Mouse (Mus musculus): ENCODE measurements at regions not wholly inside any gene's neighbourhood (a gene's known extent, or its start where the extent isn't known, plus 50 kb on each side); places are given as distances from the start of the nearest gene placed in this dataset.

DNA sequence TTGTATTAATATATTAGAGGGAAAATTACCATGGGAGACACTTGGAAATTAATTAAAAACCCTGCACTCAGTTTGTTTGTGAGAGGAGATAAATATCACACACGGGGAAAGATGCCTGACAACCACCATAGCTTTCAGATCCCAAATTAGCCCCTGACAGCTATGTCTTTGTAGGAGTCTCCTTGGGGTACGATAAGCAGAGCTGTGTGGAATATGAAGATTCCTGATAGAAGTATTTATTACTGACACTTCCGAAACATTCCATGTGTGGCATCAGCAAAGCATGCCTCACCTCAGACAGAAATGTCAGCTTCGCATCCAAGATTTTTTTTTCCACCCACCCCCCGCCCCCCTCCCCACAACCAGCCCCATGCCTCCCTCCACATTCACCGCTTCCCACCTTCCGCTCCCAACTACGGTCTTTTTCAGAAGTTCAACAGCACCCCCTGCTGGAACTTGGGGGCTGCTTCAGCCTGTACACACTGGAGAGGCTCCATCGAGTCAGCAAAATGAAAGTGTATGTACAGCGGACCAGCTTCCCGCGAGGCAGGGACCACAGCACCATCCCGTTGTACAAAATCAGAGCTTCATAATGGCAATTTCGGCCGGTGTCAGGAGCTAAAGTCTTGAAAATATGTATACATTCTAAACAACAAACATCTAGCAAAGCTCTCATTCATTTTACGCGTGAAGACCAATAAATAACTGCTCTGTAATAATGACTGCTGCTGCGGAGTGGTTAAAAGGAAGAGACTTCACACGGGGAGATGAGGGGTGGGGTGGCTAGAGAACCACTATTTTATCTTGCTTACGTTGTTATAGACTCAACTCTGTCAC lies 66.7 kb downstream of the Rwdd3 start:
- peak; percentile 67 to 81 for DNase-seq (ENCODE audit: low spot score in 2 of 2)

DNA sequence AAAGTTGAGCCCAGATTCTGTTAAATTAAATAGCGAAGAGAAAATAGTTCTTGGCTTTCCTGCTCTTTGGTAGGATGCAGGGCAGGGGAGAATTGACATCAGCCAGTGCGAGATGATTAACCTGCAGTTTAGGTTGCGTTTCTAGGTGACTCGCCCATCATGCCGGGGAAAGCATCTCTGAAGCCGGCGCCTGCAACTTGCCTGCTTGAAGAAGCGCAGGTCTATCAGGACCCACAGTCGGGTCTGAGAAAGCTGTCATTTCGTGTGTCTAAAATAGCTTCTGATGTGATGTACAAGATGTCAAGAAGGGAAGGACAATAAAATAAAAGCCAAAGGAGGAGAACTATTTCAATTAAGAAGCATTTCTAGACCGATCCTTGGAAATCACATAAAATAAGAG lies 68.6 kb downstream of the Rwdd3 start:
- DNase-seq (ENCODE audit: low spot score in 2 of 2) = no peak

DNA sequence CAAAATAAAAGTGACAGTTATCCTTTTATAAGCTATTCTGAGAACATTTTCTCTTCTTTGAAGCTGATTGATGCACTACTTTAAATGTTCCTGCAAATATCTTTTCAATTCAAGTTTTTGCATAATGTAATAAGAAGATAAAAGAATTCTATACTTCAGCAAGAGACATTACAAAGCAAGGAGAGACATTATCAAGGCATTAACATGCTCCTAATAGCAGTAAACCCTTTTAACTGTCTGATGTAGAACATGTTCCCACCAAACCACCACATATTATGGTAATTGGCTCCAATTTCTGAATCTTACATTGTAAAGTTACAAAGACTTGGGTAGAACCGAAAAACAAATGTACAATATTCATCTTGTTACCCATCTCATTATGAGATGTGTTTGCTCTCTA lies 69.4 kb downstream of the Rwdd3 start:
- DNase-seq (ENCODE audit: low spot score in 2 of 2) = no peak

DNA sequence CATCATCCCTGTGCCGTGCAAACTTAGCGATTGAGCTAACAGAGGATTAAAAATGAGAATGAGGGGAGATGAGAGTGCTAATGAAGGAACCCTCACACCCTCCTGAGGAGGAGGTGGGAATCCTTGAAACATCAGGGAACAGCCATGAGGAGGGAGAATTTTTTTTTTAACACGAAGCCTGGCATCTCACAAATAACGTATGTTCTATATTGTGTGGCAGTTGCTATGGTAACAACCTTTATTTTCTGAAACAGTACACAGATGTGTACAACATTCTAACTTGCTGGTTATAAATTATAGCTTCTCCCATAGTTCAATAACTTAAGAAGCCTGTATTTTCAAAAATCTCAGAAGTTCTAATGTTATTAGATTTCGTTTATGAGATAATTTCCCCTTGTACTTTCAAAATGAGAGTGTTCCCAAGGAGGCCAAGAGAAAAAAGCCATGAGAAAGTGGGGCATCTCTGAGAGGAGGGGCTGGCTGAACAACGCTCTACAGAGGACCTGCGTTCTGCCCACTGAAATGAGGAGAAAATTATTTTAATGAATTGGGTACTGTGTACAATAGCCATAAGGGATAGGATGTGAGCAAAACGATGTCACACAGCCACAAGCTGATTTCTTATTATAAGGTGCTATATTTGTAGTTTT lies 71.2 kb downstream of the Rwdd3 start:
- DNase-seq (ENCODE audit: low spot score in 2 of 2) = no peak

GRCm38 (mm10) chr3:121093509-121093908 lies 78.0 kb downstream of the Rwdd3 start:
- peak in 1 of 2 experiments; percentile 58 for DNase-seq (ENCODE audit: low spot score in 2 of 2)

- no peak for DNase-seq (ENCODE audit: low spot score in 2 of 2)
Observed at GRCm38 (mm10) chr3:121088724-121089123, 82.8 kb downstream of the Rwdd3 start.

DNA sequence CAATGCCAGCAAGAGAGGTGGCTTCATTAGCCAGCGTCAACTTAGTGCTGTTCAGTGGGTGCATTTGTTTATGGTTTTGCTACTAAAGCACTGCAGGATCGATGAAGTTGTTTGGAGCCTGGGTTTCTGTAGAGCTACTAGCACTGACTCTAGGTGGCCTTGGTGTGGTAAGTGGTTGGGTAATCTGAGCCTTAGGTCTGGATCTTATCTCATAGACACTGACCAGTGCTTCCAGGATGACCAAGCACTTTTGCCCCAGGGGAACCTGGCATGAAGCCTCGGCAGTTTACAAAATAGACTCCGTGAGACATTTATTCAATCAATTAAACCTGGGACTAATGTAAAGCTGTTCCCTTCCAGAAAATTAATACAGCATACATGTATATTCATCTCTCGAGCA lies 102.8 kb downstream of the Rwdd3 start:
- no peak for DNase-seq (ENCODE audit: low spot score in 2 of 2)

DNA sequence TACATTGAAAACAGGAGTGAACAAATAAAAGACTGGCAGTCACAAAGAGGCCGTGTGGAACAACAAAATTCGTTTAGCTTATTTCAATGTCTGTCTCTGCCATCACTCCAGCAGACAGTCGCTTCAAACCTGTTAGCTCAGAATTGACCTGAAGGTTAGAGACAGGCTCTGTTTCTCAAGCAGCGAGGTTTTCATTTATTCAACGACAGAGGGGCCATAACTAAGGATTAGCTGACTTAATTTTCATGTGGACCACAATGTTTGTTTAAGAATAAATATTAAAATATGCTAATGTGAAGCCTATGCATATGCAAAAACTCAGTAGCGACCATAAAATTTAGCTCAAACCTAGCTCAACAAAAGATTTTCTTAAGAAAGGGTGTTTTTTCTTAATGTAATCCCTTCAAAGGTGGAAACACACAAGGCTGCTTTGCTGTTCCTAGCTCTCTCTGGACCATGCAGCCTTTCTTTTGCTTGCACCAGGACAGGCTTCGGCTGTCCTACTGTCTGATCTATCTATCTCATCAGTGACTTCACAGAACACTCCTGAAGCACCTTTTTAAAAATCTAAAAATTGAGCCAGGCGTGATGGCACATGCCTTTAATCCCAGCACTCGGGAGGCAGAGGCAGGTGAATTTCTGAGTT lies 135.5 kb downstream of the Rwdd3 start:
- no peak for DNase-seq (ENCODE audit: low spot score in 2 of 2)

DNA sequence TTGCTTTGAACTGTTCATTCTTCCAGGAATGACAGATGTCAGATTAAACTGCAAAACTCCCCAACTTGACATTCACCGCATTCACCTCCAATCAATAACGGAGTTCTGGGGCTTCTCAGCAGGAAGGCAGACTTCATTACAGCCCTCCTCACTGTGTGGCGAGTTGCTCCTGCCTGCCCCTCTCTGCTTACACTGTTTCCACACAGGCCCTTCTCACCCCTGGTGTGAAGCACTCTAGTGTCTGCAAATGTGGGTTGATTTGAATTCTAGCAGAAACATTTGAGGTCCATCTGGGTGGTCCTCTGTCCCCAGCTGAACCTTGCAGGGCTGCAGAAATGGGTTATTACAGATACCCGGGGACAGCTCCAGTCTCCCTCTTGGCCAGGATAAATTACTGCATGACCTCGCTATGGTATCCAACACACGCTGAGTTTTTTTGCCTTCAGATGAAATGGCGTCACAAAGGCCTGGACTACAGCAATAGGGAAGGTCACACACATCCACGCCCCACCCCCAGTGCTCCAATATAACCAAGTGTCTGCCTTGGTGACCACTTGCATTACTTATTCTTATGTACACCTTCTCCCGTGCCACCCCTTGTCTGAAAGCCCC lies 145.8 kb downstream of the Rwdd3 start:
- DNase-seq (ENCODE audit: low spot score in 2 of 2) = no peak

DNA sequence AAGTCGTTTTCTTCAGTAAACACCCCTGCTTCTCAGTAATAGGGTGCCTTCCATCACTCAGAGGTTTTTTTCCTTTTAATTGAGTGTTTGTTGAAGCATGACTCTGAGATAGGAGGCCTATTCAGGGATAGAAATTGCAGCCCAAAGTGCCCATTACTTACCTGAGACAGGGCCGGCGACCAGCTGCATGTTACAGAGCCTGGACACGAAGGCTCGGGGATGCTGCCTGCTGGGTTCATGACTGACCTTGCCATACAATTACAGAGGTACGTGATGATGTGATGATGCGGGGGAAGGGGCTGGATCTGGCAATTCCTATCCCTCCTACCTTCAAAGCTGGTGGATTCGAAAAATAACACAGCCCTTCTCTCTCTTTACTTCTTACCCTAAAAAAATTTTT lies 146.7 kb downstream of the Rwdd3 start:
- no peak for DNase-seq (ENCODE audit: low spot score in 2 of 2)

DNA sequence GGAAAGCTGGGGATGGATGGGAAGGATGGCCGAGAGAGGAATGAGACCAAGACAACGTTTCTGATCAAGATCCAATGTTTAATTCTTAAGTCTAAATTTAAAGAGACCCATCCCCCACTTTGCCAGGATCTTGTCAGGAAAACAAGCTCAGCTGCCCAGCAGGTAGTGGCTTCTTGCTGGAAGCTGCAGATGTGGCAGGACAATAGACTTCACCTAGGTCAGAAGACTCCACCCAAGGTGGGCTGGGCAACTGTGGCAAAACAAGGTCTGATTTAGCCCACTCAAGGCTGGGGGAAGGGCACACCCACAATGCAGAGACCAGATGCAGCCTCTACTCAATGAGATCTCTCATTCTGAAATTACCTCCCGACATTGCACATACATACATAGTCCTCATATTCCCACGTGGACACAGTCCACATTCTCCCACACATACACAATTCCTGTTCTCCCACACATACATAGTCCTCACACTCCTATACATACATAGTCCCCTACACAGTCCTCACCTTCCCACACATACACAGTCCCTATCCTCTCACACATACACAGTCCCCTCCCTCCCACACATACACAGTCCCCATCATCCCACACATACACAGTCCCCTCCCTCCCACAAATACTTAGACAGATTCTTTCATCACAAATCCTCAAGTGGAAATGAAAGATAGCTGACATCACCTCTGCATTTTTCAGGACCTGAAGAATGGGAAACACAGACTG lies 150.2 kb downstream of the Rwdd3 start:
- no peak for DNase-seq (ENCODE audit: low spot score in 2 of 2)

GRCm38 (mm10) chr3:121009223-121009622 lies 162.3 kb downstream of the Rwdd3 start:
- no peak for DNase-seq (ENCODE audit: low spot score in 2 of 2)

DNA sequence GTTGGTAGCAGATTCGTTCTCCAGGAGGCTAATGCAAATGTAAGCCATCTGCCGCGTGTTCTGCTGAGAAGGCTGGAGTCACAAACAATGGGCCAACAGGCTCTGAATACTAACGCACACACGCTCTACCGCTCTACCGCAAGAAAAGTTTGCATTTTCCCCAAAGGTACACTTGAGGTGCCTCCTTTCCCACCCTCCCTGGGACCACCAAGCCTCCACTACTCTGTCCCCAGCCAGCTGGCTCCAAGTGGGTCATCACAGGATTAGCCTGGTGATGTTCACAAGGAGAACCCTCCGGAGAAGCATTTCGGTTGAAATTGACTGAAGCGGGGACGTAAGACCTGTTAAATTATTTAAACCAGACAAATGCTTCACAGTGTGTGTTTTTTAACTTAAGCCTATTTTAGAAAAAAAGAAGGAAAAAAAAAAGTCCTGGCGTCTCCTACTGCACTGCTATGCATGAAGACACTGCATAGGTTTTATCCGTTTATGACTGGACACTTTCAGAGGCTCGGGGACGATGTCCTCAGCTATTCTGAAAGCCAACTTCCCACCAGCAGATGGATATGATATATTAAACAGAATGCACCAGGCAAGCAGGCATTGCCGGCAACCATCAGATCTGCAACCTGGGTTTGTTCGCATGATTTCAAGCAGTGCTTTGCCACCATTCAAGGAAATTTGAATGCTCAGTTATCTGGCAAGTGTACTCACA lies 187.8 kb downstream of the Rwdd3 start:
- DNase-seq (ENCODE audit: low spot score in 2 of 2) = peak in 1 of 2 experiments; percentile 4

DNA sequence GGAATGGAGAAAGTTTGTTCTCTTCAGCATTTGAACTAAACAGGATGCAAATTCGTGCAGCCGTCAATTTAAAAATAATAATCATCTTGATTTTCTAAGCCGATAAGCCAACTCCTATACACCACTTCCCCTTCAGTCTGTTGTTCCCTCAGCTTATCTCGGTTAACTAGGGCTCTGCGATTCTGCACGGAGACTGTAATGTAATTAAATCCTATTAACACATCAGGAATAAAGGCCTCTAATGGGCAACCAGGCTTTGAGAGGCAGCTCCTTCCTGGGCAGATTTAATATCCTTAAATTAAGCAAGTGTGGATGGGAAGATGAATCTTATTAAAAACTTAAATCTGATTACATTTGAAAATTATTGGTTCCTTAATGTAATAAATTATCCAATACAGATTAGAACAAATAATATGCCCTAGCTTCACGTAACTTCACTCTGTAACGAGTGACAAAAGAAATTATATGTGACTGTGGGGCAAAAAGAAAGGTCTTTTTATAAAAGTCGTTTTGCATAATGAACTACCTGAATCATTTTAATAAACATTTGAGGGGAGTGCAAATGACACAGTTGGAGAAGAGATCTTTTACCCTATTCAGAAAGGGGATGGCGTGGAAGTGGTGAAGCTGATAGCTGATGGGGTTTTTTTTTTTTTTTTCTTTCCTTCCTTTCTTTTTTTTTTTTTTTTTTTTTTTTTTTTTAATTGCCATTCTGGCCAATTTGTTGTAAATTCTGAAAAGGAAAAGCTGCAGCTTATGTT lies 188.5 kb downstream of the Rwdd3 start:
- DNase-seq (ENCODE audit: low spot score in 2 of 2) = no peak

GRCm38 (mm10) chr3:120982218-120982617 lies 189.3 kb downstream of the Rwdd3 start:
- DNase-seq (ENCODE audit: low spot score in 2 of 2) = no peak

DNA sequence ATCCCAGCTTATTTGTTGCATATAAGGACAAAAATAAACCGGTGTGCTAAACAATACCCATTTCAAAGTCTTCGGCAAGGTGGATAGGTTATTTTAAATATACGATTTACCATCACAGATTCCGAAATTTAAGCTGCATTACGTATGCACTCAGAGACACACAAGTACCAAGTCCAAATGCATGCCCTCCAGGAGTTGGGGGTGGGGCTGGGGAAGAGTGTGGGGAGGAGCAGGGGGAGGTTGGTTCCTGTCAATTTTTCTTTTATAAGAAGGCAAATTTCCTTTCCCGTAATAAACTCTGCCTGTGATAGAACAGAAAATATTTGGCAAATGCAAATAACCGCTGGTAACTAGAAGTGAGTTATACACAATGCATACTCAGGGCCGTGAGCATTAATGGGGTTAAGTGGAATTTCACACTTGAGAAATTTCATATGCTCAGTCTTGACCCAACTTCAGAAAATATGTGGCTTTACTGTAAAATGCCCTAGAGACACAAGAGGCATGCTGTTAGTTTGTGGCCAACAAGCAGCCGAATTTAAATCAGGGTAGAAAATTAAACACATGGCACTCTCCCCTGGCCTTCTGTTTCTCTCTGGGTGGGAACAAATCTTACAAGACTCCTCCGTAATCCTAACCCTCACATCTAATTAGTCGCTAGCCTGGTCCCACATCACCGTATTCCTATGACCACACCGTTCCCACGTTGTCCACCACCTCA lies 200.6 kb downstream of the Rwdd3 start:
- no peak for DNase-seq (ENCODE audit: low spot score in 2 of 2)

DNA sequence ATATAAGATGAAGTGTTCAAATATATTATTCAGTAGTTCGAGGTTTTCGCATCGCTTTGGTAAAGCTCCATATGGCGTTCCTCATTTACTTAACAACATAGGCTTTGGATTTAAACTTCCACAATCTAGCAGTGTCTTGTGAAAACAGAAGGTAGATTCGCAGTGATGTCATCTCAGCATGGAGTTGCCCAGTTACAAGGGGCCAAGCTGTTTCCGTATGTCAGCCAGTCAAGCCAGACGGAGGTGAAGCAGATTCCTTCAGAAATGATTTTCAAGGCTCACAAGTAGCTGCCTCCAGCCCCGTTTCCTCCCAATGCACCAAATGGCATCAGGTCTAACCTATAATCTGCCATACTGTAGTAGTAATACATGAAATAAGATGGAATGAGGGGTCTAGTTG lies 224.6 kb downstream of the Rwdd3 start:
- no peak for DNase-seq (ENCODE audit: low spot score in 2 of 2)

DNA sequence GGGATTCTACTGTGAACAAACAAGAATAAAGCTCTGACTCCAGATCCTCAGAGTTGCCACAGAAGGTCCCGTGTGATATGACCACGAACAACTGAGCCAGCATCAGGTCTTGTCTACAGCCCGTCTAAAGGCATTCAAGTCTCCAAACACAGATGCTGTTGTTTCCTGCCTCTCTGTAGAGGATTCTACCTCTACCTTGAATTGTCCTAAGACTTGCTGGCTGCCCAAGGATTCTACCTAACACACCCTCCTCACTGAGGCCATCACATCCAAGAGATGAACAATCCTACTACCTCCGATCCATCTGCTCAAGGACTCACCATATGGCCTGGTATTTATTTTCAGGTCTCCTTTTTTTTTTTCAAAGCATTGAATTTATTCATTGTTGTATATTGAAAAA lies 237.1 kb downstream of the Rwdd3 start:
- no peak for DNase-seq (ENCODE audit: low spot score in 2 of 2)

DNA sequence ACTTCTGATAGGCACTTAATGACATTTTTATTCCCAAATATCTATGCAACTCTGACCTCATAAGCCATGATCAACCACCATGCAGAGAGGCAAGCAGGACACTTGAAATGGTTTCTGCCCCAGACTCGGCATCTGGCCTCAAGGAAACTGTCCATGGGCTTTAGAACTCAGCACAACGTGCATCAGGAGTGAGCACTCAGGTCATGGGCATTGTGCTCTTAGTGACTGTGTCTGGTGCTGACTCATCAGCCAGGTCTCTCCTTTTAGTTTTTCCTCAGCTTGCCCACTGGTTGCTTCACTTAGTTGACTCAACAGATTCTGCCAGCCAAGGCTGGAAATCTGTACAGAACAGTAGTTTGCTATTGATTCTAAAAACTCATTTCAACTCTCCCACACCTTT lies 251.1 kb downstream of the Rwdd3 start:
- DNase-seq (ENCODE audit: low spot score in 2 of 2) = no peak

GRCm38 (mm10) chr3:120898931-120899330 lies 272.6 kb downstream of the Rwdd3 start:
- DNase-seq (ENCODE audit: low spot score in 2 of 2) = peak in 1 of 2 experiments; percentile 35
